Mouse (Mus musculus) spleen, postnatal 36 days (tissue): Measurements from ENCODE around the gene Pgap3.
A peak's percentile ranks its signal among the peaks of the same experiment; 100 is the strongest.

Source experiments
- DNase-seq, 2 experiments: peaks; one replicate each; pipeline ENCODE4 v3.0.0; 2022; ENCODE audit warnings: low spot score in 2 of 2, mixed read lengths in 1 of 2

The Pgap3 gene

GRCm38 (mm10) chr11:98412797-98413301 is 12.6 kb upstream of the Pgap3 start:
- DNase-seq: no peak

- no peak for DNase-seq
These were observed 12.0 kb upstream of the Pgap3 start, which contains the start of gene Erbb2 for GRCm38 (mm10) chr11:98412273-98412796. Erbb2 (plus strand) TSS chr11:98412470.

GRCm38 (mm10) chr11:98409341-98409822 is 9.1 kb upstream of the Pgap3 start:
- DNase-seq: no peak

GRCm38 (mm10) chr11:98408872-98409271 is 8.6 kb upstream of the Pgap3 start:
- no peak for DNase-seq

DNA sequence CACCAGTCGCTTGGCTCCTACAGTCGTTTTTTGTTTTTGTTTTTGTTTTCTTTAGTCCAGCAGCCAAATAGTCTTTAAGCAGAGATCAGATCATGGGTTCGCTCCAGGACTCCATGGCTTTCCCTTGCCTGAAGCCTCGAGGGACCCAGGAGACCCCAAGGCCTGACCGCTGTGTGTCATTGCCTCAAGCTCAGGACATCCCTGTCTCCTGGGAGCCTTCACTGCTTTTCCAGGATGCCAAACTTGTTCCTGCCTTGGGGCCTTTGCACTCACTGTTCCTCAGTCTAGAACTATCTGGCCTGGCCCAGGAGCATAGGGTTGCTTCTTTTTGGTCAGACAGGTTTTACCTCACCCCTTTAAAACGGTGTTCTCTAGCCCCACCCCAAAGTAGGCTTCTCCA is 6.3 kb upstream of the Pgap3 start:
- no peak for DNase-seq

GRCm38 (mm10) chr11:98400816-98401215 is 526 bp upstream of the Pgap3 start:
- DNase-seq: no peak

GRCm38 (mm10) chr11:98397946-98398345 is 2.3 kb downstream of the Pgap3 start:
- DNase-seq: no peak

DNA sequence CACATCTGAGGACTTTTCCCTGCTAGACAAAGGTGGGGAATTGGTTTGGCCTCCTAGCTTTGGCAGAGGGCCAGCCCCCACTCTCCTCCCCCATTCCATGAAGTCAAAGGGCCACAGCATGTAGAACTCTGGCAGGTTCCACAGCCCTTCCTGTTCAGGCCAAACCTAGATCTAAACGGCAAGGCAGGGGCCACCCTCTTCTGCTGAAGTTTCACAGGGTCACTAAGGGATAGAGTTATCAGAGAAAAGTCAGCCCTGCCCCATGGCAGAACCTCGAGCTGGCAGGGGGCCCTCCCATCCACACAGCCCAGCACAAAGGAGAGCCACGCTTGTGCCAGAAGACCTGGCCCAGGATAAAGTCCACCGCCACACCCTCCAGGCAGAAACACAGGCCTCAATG is 5.2 kb downstream of the Pgap3 start:
- peak; percentile 22 to 27 for DNase-seq

- no peak for DNase-seq
These were observed 6.0 kb downstream of the Pgap3 start for GRCm38 (mm10) chr11:98394301-98394700.

DNA sequence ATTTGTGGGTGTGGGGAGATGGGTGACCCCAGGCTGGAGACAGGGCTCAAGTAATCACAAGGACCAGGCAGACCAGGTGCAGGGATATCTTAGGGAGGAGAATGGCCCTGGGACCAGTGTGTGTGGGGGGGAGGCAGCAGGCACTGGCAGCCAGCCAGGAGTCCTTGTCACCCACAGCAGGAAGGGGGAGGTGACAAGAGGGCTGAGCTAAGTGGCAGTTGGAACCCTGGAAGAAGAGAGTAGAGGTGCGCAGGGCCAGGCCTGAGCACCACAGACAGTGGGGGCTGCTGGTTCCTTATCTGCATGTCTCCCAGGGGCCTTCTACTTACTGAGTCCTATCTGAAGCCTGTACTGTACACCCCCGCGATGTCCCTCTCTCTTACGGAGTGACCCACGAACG is 7.0 kb downstream of the Pgap3 start:
- peak; percentile 53 to 54 for DNase-seq

DNA sequence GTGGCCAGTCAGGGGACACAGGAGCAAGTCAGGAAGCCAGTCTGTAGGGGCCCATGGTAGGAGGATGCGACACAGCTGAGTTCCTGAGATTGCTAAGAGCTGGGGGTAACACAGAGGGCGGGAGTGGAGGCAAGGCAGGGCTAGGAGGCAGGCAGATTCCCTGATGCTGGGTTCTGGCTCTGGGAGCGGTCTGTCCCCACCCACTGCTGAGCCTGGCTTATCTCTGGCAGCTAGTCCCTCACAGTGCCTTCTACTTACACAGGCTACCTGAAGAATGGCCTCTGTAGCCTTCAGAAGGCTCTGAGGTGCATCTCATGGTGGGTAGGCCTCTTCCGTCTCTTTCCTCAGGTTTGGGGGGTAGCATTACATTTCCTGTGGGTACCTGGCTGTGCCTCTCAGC is 7.6 kb downstream of the Pgap3 start:
- peak; percentile 32 to 38 for DNase-seq

DNA sequence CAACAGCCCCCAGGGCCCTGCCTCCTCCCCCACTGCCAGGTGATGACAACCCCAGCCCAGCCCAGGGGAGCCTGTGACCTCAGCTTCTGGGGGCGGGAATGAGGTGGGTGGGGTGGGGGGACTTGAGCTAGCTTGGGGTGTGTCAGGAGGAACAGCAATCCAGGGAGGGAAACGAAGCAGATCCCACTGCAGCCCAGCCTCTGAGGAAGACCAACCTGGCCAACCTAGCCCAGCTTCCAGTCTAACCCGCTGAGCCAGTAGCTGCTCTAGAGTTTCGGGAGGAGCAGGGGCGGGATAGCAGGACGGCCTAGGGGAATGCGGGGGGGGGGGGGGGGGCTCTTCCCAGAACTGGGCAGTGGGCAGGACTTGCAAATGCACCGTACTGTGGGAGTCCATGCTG is 8.3 kb downstream of the Pgap3 start:
- DNase-seq: no peak

- DNase-seq: no peak
These were observed 10.1 kb downstream of the Pgap3 start for GRCm38 (mm10) chr11:98390141-98390540.

- DNase-seq: peak; percentile 34 to 49
These were observed 11.0 kb downstream of the Pgap3 start for GRCm38 (mm10) chr11:98389221-98389780.

GRCm38 (mm10) chr11:98388282-98388681 is 12.0 kb downstream of the Pgap3 start:
- DNase-seq: no peak

- no peak for DNase-seq
These were observed 13.2 kb downstream of the Pgap3 start for GRCm38 (mm10) chr11:98387056-98387577.

- DNase-seq: no peak
These were observed 13.7 kb downstream of the Pgap3 start for GRCm38 (mm10) chr11:98386596-98386995.

DNA sequence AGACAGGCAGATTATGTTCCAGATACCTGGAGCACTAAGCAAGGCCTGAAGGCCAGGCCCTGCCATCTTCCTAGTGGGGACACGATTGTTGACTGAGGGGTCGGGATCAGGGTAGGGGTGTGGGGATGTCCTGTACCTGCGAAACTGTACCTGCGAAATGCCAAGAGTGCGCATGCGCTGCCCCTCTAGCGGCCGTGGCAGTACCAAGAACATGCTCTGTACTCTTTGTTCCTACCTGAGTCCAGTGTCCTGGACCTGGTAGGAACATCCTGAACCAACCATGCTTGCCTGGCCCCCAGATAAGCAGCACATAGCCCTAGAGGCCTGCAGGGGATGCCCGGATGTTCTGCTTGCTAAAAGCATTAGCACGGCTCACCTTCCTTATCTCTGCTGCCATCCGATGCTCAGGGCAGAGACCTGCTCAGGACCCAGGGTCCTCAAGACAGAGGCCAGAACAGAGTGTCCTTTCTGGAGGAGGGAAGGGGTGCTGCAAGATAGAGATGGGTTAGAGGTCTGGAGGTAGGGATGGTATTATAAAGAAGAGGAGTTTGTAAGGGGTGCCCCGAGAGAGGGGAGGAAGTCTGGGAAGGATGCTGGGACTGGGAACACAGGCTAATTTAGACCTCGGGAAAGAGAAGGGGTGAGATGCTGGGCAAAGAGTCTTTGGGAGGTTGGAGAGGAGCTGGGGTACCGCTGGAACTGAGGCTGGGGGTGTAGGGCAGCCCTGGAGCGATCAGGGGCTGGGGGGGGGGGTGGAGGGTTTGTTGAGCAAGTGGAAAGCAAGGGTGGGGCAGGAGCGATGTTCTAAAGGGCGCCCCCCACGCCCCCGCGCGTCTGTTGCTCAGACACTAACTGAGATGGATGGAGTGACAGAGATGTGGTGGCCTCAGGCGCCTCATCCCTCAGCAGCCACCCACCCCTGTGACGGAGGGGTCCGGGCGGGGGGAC is 14.4 kb downstream of the Pgap3 start, which contains the start of gene Pnmt:
Gene Pnmt, plus strand, starts transcription at position 813 of the 948 bp plus-strand sequence.
- no peak for DNase-seq

- DNase-seq: no peak
These were observed 15.3 kb downstream of the Pgap3 start for GRCm38 (mm10) chr11:98384721-98385637.

GRCm38 (mm10) chr11:98384216-98384615 is 16.1 kb downstream of the Pgap3 start:
- no peak for DNase-seq
